Mouse (Mus musculus) A20 (cell line): ENCODE data around the gene Ak5.

Experiments used
- DNase-seq: peaks from one replicate; pipeline ENCODE4 v3.0.0-alpha.2; 2011; ENCODE audit warnings: low read depth, low spot score

The Ak5 gene

GRCm38 (mm10) chr3:152668239-152668638 lies at the start of gene Ak5:
Gene Ak5 (minus strand): TSS chr3:152668360.
- no peak for DNase-seq

- DNase-seq: peak; percentile 93
These were observed 46.1 kb upstream of the Ak5 start, which contains the start of gene Pigk for GRCm38 (mm10) chr3:152713991-152714902. Gene Pigk (plus strand): TSS chr3:152714100.

GRCm38 (mm10) chr3:152712957-152713356 lies 44.8 kb upstream of the Ak5 start:
- DNase-seq: no peak

GRCm38 (mm10) chr3:152709936-152710335 lies 41.8 kb upstream of the Ak5 start:
- no peak for DNase-seq

GRCm38 (mm10) chr3:152707321-152707823 lies 39.2 kb upstream of the Ak5 start:
- no peak for DNase-seq

GRCm38 (mm10) chr3:152706901-152707300 lies 38.7 kb upstream of the Ak5 start:
- DNase-seq: no peak

GRCm38 (mm10) chr3:152705826-152706225 lies 37.7 kb upstream of the Ak5 start:
- no peak for DNase-seq

GRCm38 (mm10) chr3:152702274-152702843 lies 34.2 kb upstream of the Ak5 start:
- DNase-seq: no peak

GRCm38 (mm10) chr3:152701536-152701935 lies 33.4 kb upstream of the Ak5 start:
- DNase-seq: peak; percentile 33

GRCm38 (mm10) chr3:152699261-152699660 lies 31.1 kb upstream of the Ak5 start:
- no peak for DNase-seq

- DNase-seq: no peak
These were observed 29.9 kb upstream of the Ak5 start for GRCm38 (mm10) chr3:152698017-152698416.

GRCm38 (mm10) chr3:152694950-152695349 lies 26.8 kb upstream of the Ak5 start:
- DNase-seq: no peak

- no peak for DNase-seq
These were observed 20.9 kb upstream of the Ak5 start for GRCm38 (mm10) chr3:152689105-152689504.

- DNase-seq: no peak
These were observed 20.4 kb upstream of the Ak5 start for GRCm38 (mm10) chr3:152688532-152688931.

GRCm38 (mm10) chr3:152674663-152675062 lies 6.5 kb upstream of the Ak5 start:
- no peak for DNase-seq

- no peak for DNase-seq
These were observed 1.6 kb upstream of the Ak5 start for GRCm38 (mm10) chr3:152669783-152670182.

GRCm38 (mm10) chr3:152668793-152669192 lies 633 bp upstream of the Ak5 start:
- DNase-seq: no peak

- no peak for DNase-seq
These were observed 576 bp downstream of the Ak5 start for GRCm38 (mm10) chr3:152667356-152668211.

GRCm38 (mm10) chr3:152666991-152667355 lies 1.2 kb downstream of the Ak5 start:
- DNase-seq: no peak

GRCm38 (mm10) chr3:152658592-152658991 lies 9.6 kb downstream of the Ak5 start:
- peak; percentile 4 for DNase-seq

GRCm38 (mm10) chr3:152651991-152652390 lies 16.2 kb downstream of the Ak5 start:
- DNase-seq: no peak

GRCm38 (mm10) chr3:152644610-152645009 lies 23.6 kb downstream of the Ak5 start:
- DNase-seq: no peak
